Mouse (Mus musculus) liver (tissue): ENCODE measurements around the gene Yju2.

ENCODE experiments used
- DNase-seq: peaks from one replicate; pipeline ENCODE4 v3.0.0-alpha.2; 2020; ENCODE audit warnings: mixed read lengths

Gene Yju2

DNA sequence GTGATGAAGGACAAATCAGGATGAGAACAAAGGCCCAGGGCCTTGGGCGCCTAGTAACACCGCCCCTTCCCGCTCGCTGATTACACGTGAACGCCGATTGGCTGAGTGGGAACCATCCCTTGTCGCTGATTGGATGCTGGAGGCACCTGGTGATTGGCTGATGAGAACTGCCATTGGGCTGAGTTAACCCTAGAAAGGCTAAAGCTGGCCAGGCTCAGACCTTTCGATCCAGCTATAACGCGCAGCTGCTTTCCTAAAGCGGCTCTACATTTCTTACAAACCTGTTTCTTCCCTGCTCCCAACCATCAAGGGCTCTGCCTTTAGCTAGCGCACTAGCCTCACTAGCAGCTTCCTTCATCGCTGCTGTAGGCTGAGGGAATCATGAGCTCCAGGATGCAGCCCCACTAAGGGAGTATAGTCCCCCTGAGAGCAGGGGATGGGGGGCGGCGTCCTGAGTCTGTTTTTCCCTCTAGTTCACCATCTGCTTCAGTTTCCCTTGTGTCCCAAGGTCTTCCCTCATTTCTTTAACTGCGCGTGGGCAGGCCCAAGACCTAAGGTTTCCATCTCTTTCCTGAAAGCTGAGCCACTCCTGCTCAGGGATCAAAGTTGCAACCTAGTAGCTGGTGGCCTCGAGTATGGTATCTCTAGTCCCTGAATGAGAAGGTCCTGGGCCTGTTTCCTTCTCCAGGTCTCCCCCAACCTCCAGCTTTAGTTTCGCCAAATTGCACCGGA is 49.6 kb downstream of the Yju2 start:
- peak; percentile 92 for DNase-seq

DNA sequence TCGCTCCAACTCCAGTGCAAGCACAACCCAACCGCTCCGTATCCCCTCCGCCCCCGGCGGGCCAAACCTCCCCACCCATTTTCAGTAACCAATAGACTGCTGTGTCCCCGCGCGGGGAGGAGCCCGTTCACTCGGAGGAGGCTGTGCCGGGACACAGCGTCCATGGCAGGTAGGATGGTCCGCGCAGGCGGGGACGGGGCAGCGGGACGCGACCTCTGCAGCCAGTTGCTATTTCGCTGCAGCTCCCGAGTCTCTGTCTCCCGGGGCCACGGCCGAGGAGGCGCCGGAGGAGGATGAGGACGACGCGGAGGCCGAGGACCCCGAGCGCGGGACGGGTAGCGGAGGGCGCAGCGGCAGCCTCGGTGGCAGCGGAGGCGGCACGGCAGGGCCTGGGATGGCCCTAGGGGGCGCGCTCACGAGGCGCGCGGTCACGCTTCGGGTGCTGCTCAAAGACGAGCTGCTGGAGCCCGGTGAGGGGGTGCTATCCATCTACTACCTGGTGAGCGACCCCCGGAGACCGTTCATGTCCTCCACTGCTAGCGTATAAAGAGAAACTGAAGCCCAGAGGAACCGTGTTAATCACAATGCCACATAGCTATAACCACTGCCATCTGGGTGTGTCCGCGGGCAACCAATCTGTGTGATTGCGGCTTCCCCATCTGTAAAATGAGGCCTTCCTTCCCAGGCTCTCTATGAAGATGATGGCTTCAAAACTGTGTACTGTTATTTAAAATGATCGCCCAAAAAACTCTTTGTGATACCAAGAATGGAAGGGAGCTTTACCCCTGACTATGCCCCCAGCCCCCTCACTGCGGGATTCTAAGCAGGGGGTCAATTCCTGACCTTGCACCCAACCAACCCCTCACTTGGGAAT is 50.4 kb downstream of the Yju2 start:
- DNase-seq: peak; percentile 93

DNA sequence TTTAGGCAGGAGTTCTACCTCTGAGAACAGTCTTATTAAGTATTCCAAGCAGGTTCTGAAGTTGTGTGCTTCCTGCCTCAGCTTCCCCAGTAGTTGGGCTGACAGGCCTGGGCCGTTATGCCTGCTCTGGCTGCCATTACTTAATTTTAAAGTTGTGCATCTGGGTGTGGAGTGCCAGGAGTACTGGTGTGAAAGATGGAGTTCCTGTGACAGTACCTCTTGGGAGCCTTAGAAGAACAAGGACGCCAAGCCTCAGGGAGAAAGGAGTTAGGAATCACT is 51.0 kb downstream of the Yju2 start:
- DNase-seq: no peak

DNA sequence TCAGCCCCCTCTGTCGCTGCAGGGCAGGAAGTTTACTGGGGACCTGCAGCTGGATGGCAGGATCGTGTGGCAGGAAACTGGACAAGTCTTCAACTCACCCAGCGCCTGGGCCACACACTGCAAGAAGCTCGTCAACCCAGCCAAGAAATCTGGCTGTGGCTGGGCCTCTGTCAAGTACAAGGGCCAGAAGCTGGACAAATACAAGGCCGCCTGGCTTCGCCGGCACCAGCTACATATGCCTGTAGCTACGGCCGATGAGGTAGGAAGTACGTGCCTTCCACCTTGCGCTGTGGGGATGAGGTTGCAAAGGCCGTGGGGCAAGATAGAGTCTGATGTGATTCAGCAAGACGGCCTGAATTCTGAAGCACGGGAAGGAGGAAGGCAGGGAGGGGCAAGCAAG is 51.4 kb downstream of the Yju2 start:
- DNase-seq: no peak

DNA sequence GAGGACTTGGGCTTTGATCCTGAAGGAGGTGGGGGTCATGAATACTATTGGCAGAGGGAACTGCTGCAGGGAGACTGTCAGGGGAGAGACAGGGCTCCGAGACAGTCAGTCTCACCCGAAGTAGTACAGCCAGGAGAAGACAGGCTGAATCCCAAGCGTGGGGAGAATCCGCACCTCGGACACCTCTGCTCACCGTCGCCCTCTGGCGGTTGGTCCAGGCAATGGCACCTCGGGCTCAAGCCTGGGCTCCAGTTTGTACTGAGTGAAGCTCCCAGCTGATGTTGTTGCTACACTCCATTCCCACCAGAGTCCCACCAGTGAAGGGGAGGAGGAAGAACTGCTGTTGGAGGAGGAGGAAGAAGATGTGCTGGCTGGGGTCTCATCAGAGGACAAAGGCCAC is 51.8 kb downstream of the Yju2 start:
- peak; percentile 81 for DNase-seq

- DNase-seq: no peak
Measured at GRCm38 (mm10) chr17:56011441-56011840, 52.5 kb downstream of the Yju2 start.

- DNase-seq: no peak
Measured at GRCm38 (mm10) chr17:56015293-56015692, 56.4 kb downstream of the Yju2 start.

GRCm38 (mm10) chr17:56016382-56016781 is 57.5 kb downstream of the Yju2 start:
- DNase-seq: no peak

GRCm38 (mm10) chr17:56016793-56017785 is 58.2 kb downstream of the Yju2 start:
- no peak for DNase-seq

GRCm38 (mm10) chr17:56017848-56018247 is 58.9 kb downstream of the Yju2 start:
- no peak for DNase-seq
